ENCODE assay signal across 22 mouse cellular contexts in genomic region chr3:58559887-58560286, GRCm38 (mm10).
"Had no signal": no experiment of that assay in that cellular context is flagged by ENCODE, and none has a peak within 500 bp of the region (broad histone marks: within the 10 kb centered on the region; RNA-seq: fewer than 3 reads in every experiment).

No protein-coding gene starts in this region.

- H3K4me1 ChIP-seq: limb, embryonic 10.5 days; limb, embryonic 13.5 days; liver, embryonic 12.5 days; liver, embryonic 15.5 days; lung, embryonic 15.5 days; stomach, embryonic 15.5 days had no signal

- H3K27me3 ChIP-seq: limb, embryonic 13.5 days; liver, embryonic 12.5 days; liver, embryonic 15.5 days; lung, embryonic 15.5 days; stomach, embryonic 15.5 days had no signal

- H3K4me2 ChIP-seq: limb, embryonic 13.5 days; liver, embryonic 12.5 days; liver, embryonic 15.5 days; lung, embryonic 15.5 days; midbrain, embryonic 11.5 days; stomach, embryonic 15.5 days had no signal

- H3K9me3 ChIP-seq: limb, embryonic 10.5 days; liver, embryonic 15.5 days; lung, embryonic 15.5 days; stomach, embryonic 15.5 days had no signal

- H3K27ac ChIP-seq: kidney, postnatal 0 days; layer of hippocampus, adult 2 months; limb, embryonic 10.5 days; limb, embryonic 13.5 days; liver, embryonic 12.5 days; liver, embryonic 15.5 days; lung, embryonic 15.5 days; macrophage; stomach, embryonic 15.5 days had no signal

- DNase-seq: kidney, adult 2 months; kidney, postnatal 25 days; layer of hippocampus, adult 9-11 months; liver; lung, adult 18-20 months; midbrain, embryonic 14.5 days; right cerebral cortex, adult 18-20 months; right cerebral cortex, postnatal 14 days; spleen, adult 18-20 months; thymus, postnatal 25 days had no signal

- H3K9ac ChIP-seq: limb, embryonic 13.5 days; liver, embryonic 12.5 days; liver, embryonic 15.5 days; lung, embryonic 15.5 days; stomach, embryonic 15.5 days had no signal

- H3K4me3 ChIP-seq: layer of hippocampus, adult 2 months; limb, embryonic 10.5 days; limb, embryonic 13.5 days; liver, embryonic 12.5 days; liver, embryonic 15.5 days; lung, embryonic 15.5 days; myocyte; stomach, embryonic 15.5 days had no signal

- ATAC-seq: intestine, embryonic 16.5 days; liver, embryonic 12.5 days had no signal
